Mouse (Mus musculus) limb, embryonic 11.5 days (tissue): Measurements from ENCODE around the gene Chml. TPM values are rescaled to one million over a fixed set of nuclear protein-coding genes. Genes with fewer than 3 reads are reported as not detected.

Experiments used
- ATAC-seq: fragments of 200-750 bp; cut with Nextera tagmentation; 2 replicates; pipeline ENCODE4 v1.8.0; 2017; ENCODE audit warnings: low read depth; ENCODE audit not compliant: insufficient number of reproducible peaks, low FRiP score, low TSS enrichment
- DNase-seq: peaks from one replicate; pipeline ENCODE4 v3.0.0-alpha.2; 2015; ENCODE audit warnings: low spot score
- H3K27ac ChIP-seq: fragments of 300-500 bp; sonication (generic); replicated peaks from 2 replicates; pipeline ENCODE4 v1.5.1; 2014; ENCODE audit warnings: low read depth, mild to moderate bottlenecking, low read length
- H3K27me3 ChIP-seq: fragments of 300-500 bp; sonication (generic); 2 replicates; pipeline ENCODE4 v1.6.1; 2014; ENCODE audit warnings: mild to moderate bottlenecking, low read length, mixed read lengths; ENCODE audit not compliant: control insufficient read depth, insufficient read depth
- H3K36me3 ChIP-seq: fragments of 300-500 bp; sonication (generic); 2 replicates; pipeline ENCODE4 v1.6.1; 2014; ENCODE audit warnings: mild to moderate bottlenecking, low read length, moderate library complexity, mixed read lengths; ENCODE audit not compliant: control insufficient read depth, insufficient read depth
- H3K4me1 ChIP-seq: fragments of 300-500 bp; sonication (generic); 2 replicates; pipeline ENCODE4 v1.6.1; 2014; ENCODE audit warnings: low read length, mixed read lengths; ENCODE audit not compliant: control insufficient read depth, insufficient read depth
- H3K4me2 ChIP-seq: fragments of 300-500 bp; sonication (generic); 2 replicates; pipeline ENCODE4 v1.6.1; 2014; ENCODE audit warnings: low read depth, mild to moderate bottlenecking, moderate library complexity; ENCODE audit not compliant: severe bottlenecking
- H3K4me3 ChIP-seq: fragments of 300-500 bp; sonication (generic); 2 replicates; pipeline ENCODE4 v1.5.1; 2014; ENCODE audit warnings: low read depth, low read length
- H3K9ac ChIP-seq: fragments of 300-500 bp; sonication (generic); 2 replicates; pipeline ENCODE4 v1.6.1; 2014; ENCODE audit warnings: mild to moderate bottlenecking, low read length
- H3K9me3 ChIP-seq: fragments of 300-500 bp; sonication (generic); 2 replicates; pipeline ENCODE4 v1.6.1; 2016; ENCODE audit warnings: low read length; ENCODE audit not compliant: control insufficient read depth
- WGBS: fragments of 180-500 bp; shearing (Covaris S2); extraction: QIAGEN DNeasy Blood & Tissue Kit; methylation state at CpG from one replicate; pipeline ENCODE4 v1.1.7; 2014; 5-methylcytosine and 5-hydroxymethylcytosine counted together
- polyA plus RNA-seq: library from polyadenylated mRNA; unstranded; fragments of >200 nt; fragmentation: Nextera tagmentation; extraction: Ambion mirVana; gene quantifications from 2 replicates; pipeline ENCODE4 v1.2.1, GENCODE M21; 2014

Gene Chml
- polyA plus RNA-seq, result 3.6 and 5.2 TPM in 2 replicates

- Histone ChIP-seq H3K4me1 (no peaks in the 10 kb centered on the region), H3K4me2 (peak within 1 kb of the TSS; percentile 75), H3K9me3 (no peaks in the 10 kb centered on the region), H3K36me3 (no peaks in the 10 kb centered on the region), H3K9ac (peak within 1 kb of the TSS; percentile 87), H3K4me3 (peak within 1 kb of the TSS; percentile 66), H3K27ac (no peak within 1 kb of the TSS; the same call in 1 of the 2 replicates), H3K27me3 (no peaks in the 10 kb centered on the region)
- ATAC-seq, result peak; percentile 99
- peak; percentile 99 for DNase-seq
- WGBS, result under 1% methylated on average over 58 of the region's 73 CpGs
Measured at GRCm38 (mm10) chr1:175692246-175692996, at the start of gene Chml, which contains the start of gene Opn3. Chml (minus strand) TSS chr1:175692901. Opn3 (minus strand) TSS chr1:175692776.

- ATAC-seq (no peak), DNase-seq (no peak)
- WGBS, result 45% methylated on average over 7 of the region's 7 CpGs
- no peak overlapping the region for H3K27ac ChIP-seq
- H3K4me2 ChIP-seq, result no peak overlapping the region
- H3K9ac ChIP-seq, result no peak overlapping the region
- H3K9me3 ChIP-seq, result no peaks in the 10 kb centered on the region
- H3K4me3 ChIP-seq, result no peak overlapping the region
- no peaks in the 10 kb centered on the region for H3K4me1 ChIP-seq
- no peaks in the 10 kb centered on the region for H3K27me3 ChIP-seq
- H3K36me3 ChIP-seq, result no peaks in the 10 kb centered on the region
Measured at GRCm38 (mm10) chr1:175725771-175726170, 33.1 kb upstream of the Chml start.

- ATAC-seq (no peak), DNase-seq (no peak)
- 93% methylated on average over 9 of the region's 9 CpGs for WGBS
- no peak overlapping the region for H3K4me2 ChIP-seq
- no peaks in the 10 kb centered on the region for H3K36me3 ChIP-seq
- H3K27ac ChIP-seq, result no peak overlapping the region
- H3K4me3 ChIP-seq, result no peak overlapping the region
- no peaks in the 10 kb centered on the region for H3K9me3 ChIP-seq
- no peak overlapping the region for H3K9ac ChIP-seq
- no peaks in the 10 kb centered on the region for H3K27me3 ChIP-seq
- H3K4me1 ChIP-seq, result no peaks in the 10 kb centered on the region
Measured at GRCm38 (mm10) chr1:175716832-175717231, 24.1 kb upstream of the Chml start.

GRCm38 (mm10) chr1:175712338-175712909 lies 19.7 kb upstream of the Chml start:
- Histone ChIP-seq H3K36me3 (no peaks in the 10 kb centered on the region), H3K27ac (no peak overlapping the region), H3K9me3 (no peaks in the 10 kb centered on the region), H3K27me3 (no peaks in the 10 kb centered on the region), H3K4me3 (no peak overlapping the region), H3K4me2 (no peak overlapping the region), H3K4me1 (no peaks in the 10 kb centered on the region), H3K9ac (no peak overlapping the region)
- 82% methylated on average over 11 of the region's 11 CpGs for WGBS
- DNase-seq (no peak), ATAC-seq (no peak)

- H3K4me1 ChIP-seq, result no peaks in the 10 kb centered on the region
- ATAC-seq (no peak), DNase-seq (no peak)
Measured at GRCm38 (mm10) chr1:175708013-175708412, 15.3 kb upstream of the Chml start.

GRCm38 (mm10) chr1:175707599-175707998 lies 14.9 kb upstream of the Chml start:
- no peaks in the 10 kb centered on the region for H3K36me3 ChIP-seq
- no peak overlapping the region for H3K4me3 ChIP-seq
- no peaks in the 10 kb centered on the region for H3K4me1 ChIP-seq
- no peaks in the 10 kb centered on the region for H3K27me3 ChIP-seq
- no peak overlapping the region for H3K4me2 ChIP-seq
- H3K9ac ChIP-seq, result no peak overlapping the region
- ATAC-seq, result no peak
- WGBS, result 61% methylated on average over 5 of the region's 5 CpGs
- DNase-seq, result no peak
- H3K27ac ChIP-seq, result no peak overlapping the region
- H3K9me3 ChIP-seq, result no peaks in the 10 kb centered on the region

More at GRCm38 (mm10) chr1:175708013-175708412, 15.3 kb upstream of the Chml start:
- no peaks in the 10 kb centered on the region for H3K36me3 ChIP-seq
- H3K4me3 ChIP-seq, result no peak overlapping the region
- H3K27me3 ChIP-seq, result no peaks in the 10 kb centered on the region
- no peak overlapping the region for H3K4me2 ChIP-seq
- no peaks in the 10 kb centered on the region for H3K9me3 ChIP-seq
- no peak overlapping the region for H3K27ac ChIP-seq
- H3K9ac ChIP-seq, result no peak overlapping the region

- H3K27me3 ChIP-seq, result no peaks in the 10 kb centered on the region
- WGBS, result 81% methylated on average over 4 of the region's 4 CpGs
- no peaks in the 10 kb centered on the region for H3K4me1 ChIP-seq
- no peaks in the 10 kb centered on the region for H3K36me3 ChIP-seq
- H3K9ac ChIP-seq, result no peak overlapping the region
- H3K4me3 ChIP-seq, result no peak overlapping the region
- no peak overlapping the region for H3K4me2 ChIP-seq
- H3K9me3 ChIP-seq, result no peaks in the 10 kb centered on the region
- H3K27ac ChIP-seq, result no peak overlapping the region
- no peak for DNase-seq
- ATAC-seq, result no peak
Measured at GRCm38 (mm10) chr1:175701145-175701544, 8.4 kb upstream of the Chml start.

- H3K4me1 ChIP-seq, result no peaks in the 10 kb centered on the region
- no peak overlapping the region for H3K27ac ChIP-seq
- ATAC-seq, result peak; percentile 59; the same call in 1 of the 2 replicates
Measured at GRCm38 (mm10) chr1:175699796-175700195, 7.1 kb upstream of the Chml start.

More at GRCm38 (mm10) chr1:175699796-175700195, 7.1 kb upstream of the Chml start:
- 31% methylated on average over 4 of the region's 4 CpGs for WGBS
- Histone ChIP-seq H3K9me3 (no peaks in the 10 kb centered on the region), H3K4me2 (no peak overlapping the region), H3K9ac (no peak overlapping the region), H3K27me3 (no peaks in the 10 kb centered on the region), H3K36me3 (no peaks in the 10 kb centered on the region), H3K4me3 (no peak overlapping the region)
- no peak for DNase-seq
